Mouse (Mus musculus): ENCODE measurements around the gene Asic2. TPM values are rescaled to one million over a fixed set of nuclear protein-coding genes. Genes with fewer than 3 reads are reported as not detected.
A peak's percentile ranks its signal among the peaks of the same experiment; 100 is the strongest.

The Asic2 gene
- 0.04 and 0.07 TPM in 2 replicates for polyA plus RNA-seq (2015; fragmentation: Nextera tagmentation; extraction: Ambion mirVana)

GRCm38 (mm10) chr11:81968401-81968881, at the start of gene Asic2:
Gene Asic2 (minus strand): TSS chr11:81968457.
- ATAC-seq (ENCODE audit: extremely low read depth, insufficient number of reproducible peaks, low FRiP score, low TSS enrichment): no peak
- Histone ChIP-seq H3K4me3 (no peak within 1 kb of the TSS), H3K36me3 (no peaks in the 10 kb centered on the region), H3K27me3 (replicated peaks) (peaks cover 72% of the 10 kb centered on the region), H3K4me1 (no peaks in the 10 kb centered on the region), H3K27ac (replicated peaks) (no peak within 1 kb of the TSS), H3K9ac (no peak within 1 kb of the TSS), H3K9me3 (no peaks in the 10 kb centered on the region), H3K4me2 (no peak within 1 kb of the TSS)
- WGBS: 2% methylated on average over 29 of the region's 29 CpGs

GRCm38 (mm10) chr11:82016181-82016780, 48.0 kb upstream of the Asic2 start:
- 66% methylated on average over 3 of the region's 3 CpGs for whole genome bisulfite sequencing
- Histone ChIP-seq H3K27ac (replicated peaks) (no peak overlapping the region), H3K9ac (no peak overlapping the region), H3K9me3 (no peaks in the 10 kb centered on the region), H3K4me2 (no peak overlapping the region), H3K27me3 (replicated peaks) (no peaks in the 10 kb centered on the region), H3K4me3 (no peak overlapping the region), H3K36me3 (no peaks in the 10 kb centered on the region), H3K4me1 (peaks cover 24% of the 10 kb centered on the region)
- no peak for ATAC-seq (ENCODE audit: extremely low read depth, insufficient number of reproducible peaks, low FRiP score, low TSS enrichment)

- Histone ChIP-seq H3K27me3 (replicated peaks) (no peaks in the 10 kb centered on the region), H3K27ac (replicated peaks) (no peak overlapping the region), H3K36me3 (no peaks in the 10 kb centered on the region), H3K9ac (no peak overlapping the region), H3K4me2 (no peak overlapping the region), H3K9me3 (no peaks in the 10 kb centered on the region), H3K4me3 (no peak overlapping the region), H3K4me1 (peaks cover 14% of the 10 kb centered on the region)
- no peak for ATAC-seq (ENCODE audit: extremely low read depth, insufficient number of reproducible peaks, low FRiP score, low TSS enrichment)
- 53% methylated on average over 2 of the region's 2 CpGs for WGBS
Measured at GRCm38 (mm10) chr11:82015066-82015465, 46.8 kb upstream of the Asic2 start.

- H3K9me3 ChIP-seq: no peaks in the 10 kb centered on the region
- 0 out of 2 replicates have a peak, but pooled peaks cover 6% of the 10 kb centered on the region for H3K4me1 ChIP-seq
- H3K9ac ChIP-seq: no peak overlapping the region
- no peaks in the 10 kb centered on the region for H3K27me3 ChIP-seq (replicated peaks)
- H3K4me3 ChIP-seq: no peak overlapping the region
- no peak overlapping the region for H3K4me2 ChIP-seq
- no peak for ATAC-seq (ENCODE audit: extremely low read depth, insufficient number of reproducible peaks, low FRiP score, low TSS enrichment)
- 32% methylated on average over 1 of the region's 1 CpGs for WGBS
- no peak overlapping the region for H3K27ac ChIP-seq (replicated peaks)
- H3K36me3 ChIP-seq: no peaks in the 10 kb centered on the region
Measured at GRCm38 (mm10) chr11:82013756-82014155, 45.5 kb upstream of the Asic2 start.

- Histone ChIP-seq H3K4me2 (no peak overlapping the region), H3K36me3 (no peaks in the 10 kb centered on the region), H3K27ac (replicated peaks) (no peak overlapping the region), H3K9me3 (no peaks in the 10 kb centered on the region), H3K4me3 (no peak overlapping the region), H3K4me1 (peaks cover 10% of the 10 kb centered on the region; the same call in 1 of the 2 replicates), H3K9ac (no peak overlapping the region), H3K27me3 (replicated peaks) (no peaks in the 10 kb centered on the region)
- ATAC-seq (ENCODE audit: extremely low read depth, insufficient number of reproducible peaks, low FRiP score, low TSS enrichment): no peak
- 38% methylated on average over 8 of the region's 8 CpGs for WGBS
Measured at GRCm38 (mm10) chr11:82011411-82012193, 43.3 kb upstream of the Asic2 start.

- Histone ChIP-seq H3K4me2 (no peak overlapping the region), H3K36me3 (no peaks in the 10 kb centered on the region), H3K27ac (replicated peaks) (no peak overlapping the region), H3K9ac (no peak overlapping the region), H3K9me3 (no peaks in the 10 kb centered on the region), H3K4me1 (peaks cover 11% of the 10 kb centered on the region; the same call in 1 of the 2 replicates), H3K4me3 (no peak overlapping the region), H3K27me3 (replicated peaks) (no peaks in the 10 kb centered on the region)
- WGBS: 80% methylated on average over 3 of the region's 3 CpGs
- ATAC-seq (ENCODE audit: extremely low read depth, insufficient number of reproducible peaks, low FRiP score, low TSS enrichment): no peak
Measured at GRCm38 (mm10) chr11:82010115-82010514, 41.9 kb upstream of the Asic2 start.

- peaks cover 11% of the 10 kb centered on the region; the same call in 1 of the 2 replicates for H3K4me1 ChIP-seq
- H3K36me3 ChIP-seq: no peaks in the 10 kb centered on the region
- no peaks in the 10 kb centered on the region for H3K27me3 ChIP-seq (replicated peaks)
- H3K27ac ChIP-seq (replicated peaks): peak overlapping the region; percentile 28; the same call in 1 of the 2 replicates
- no peaks in the 10 kb centered on the region for H3K9me3 ChIP-seq
- no peak overlapping the region for H3K9ac ChIP-seq
- WGBS: 33% methylated on average over 12 of the region's 12 CpGs
- ATAC-seq (ENCODE audit: extremely low read depth, insufficient number of reproducible peaks, low FRiP score, low TSS enrichment): no peak
- H3K4me2 ChIP-seq: peak overlapping the region; percentile 24
- H3K4me3 ChIP-seq: no peak overlapping the region
Measured at GRCm38 (mm10) chr11:82006796-82007423, 38.7 kb upstream of the Asic2 start.

GRCm38 (mm10) chr11:82004810-82005209, 36.6 kb upstream of the Asic2 start:
- 52% methylated on average over 2 of the region's 2 CpGs for WGBS
- Histone ChIP-seq H3K9me3 (no peaks in the 10 kb centered on the region), H3K9ac (no peak overlapping the region), H3K4me2 (no peak overlapping the region), H3K4me3 (no peak overlapping the region), H3K4me1 (peaks cover 6% of the 10 kb centered on the region; the same call in 1 of the 2 replicates), H3K27me3 (replicated peaks) (no peaks in the 10 kb centered on the region), H3K36me3 (no peaks in the 10 kb centered on the region), H3K27ac (replicated peaks) (no peak overlapping the region)
- ATAC-seq (ENCODE audit: extremely low read depth, insufficient number of reproducible peaks, low FRiP score, low TSS enrichment): no peak

- ATAC-seq (ENCODE audit: extremely low read depth, insufficient number of reproducible peaks, low FRiP score, low TSS enrichment): no peak
- H3K9me3 ChIP-seq: no peaks in the 10 kb centered on the region
- no peak overlapping the region for H3K4me3 ChIP-seq
- peaks cover 11% of the 10 kb centered on the region for H3K27me3 ChIP-seq (replicated peaks)
- H3K4me1 ChIP-seq: no peaks in the 10 kb centered on the region
- no peaks in the 10 kb centered on the region for H3K36me3 ChIP-seq
- no peak overlapping the region for H3K9ac ChIP-seq
- no peak overlapping the region for H3K4me2 ChIP-seq
- WGBS: 56% methylated on average over 5 of the region's 5 CpGs
- H3K27ac ChIP-seq (replicated peaks): no peak overlapping the region
Measured at GRCm38 (mm10) chr11:82000581-82000980, 32.3 kb upstream of the Asic2 start.

- ATAC-seq (ENCODE audit: extremely low read depth, insufficient number of reproducible peaks, low FRiP score, low TSS enrichment): no peak
- WGBS: 53% methylated on average over 4 of the region's 4 CpGs
Measured at GRCm38 (mm10) chr11:81999469-81999868, 31.2 kb upstream of the Asic2 start.

GRCm38 (mm10) chr11:81998646-81999045, 30.4 kb upstream of the Asic2 start:
- Histone ChIP-seq H3K4me3 (no peak overlapping the region), H3K9me3 (no peaks in the 10 kb centered on the region), H3K36me3 (no peaks in the 10 kb centered on the region), H3K4me2 (no peak overlapping the region), H3K27me3 (replicated peaks) (peaks cover 11% of the 10 kb centered on the region), H3K4me1 (no peaks in the 10 kb centered on the region), H3K27ac (replicated peaks) (no peak overlapping the region), H3K9ac (no peak overlapping the region)
- ATAC-seq (ENCODE audit: extremely low read depth, insufficient number of reproducible peaks, low FRiP score, low TSS enrichment): no peak
- WGBS: 74% methylated on average over 3 of the region's 3 CpGs

More at GRCm38 (mm10) chr11:81999469-81999868, 31.2 kb upstream of the Asic2 start:
- H3K27me3 ChIP-seq (replicated peaks): peaks cover 11% of the 10 kb centered on the region
- no peaks in the 10 kb centered on the region for H3K9me3 ChIP-seq
- no peak overlapping the region for H3K27ac ChIP-seq (replicated peaks)
- no peak overlapping the region for H3K4me2 ChIP-seq
- no peaks in the 10 kb centered on the region for H3K36me3 ChIP-seq
- H3K4me1 ChIP-seq: no peaks in the 10 kb centered on the region
- no peak overlapping the region for H3K4me3 ChIP-seq
- H3K9ac ChIP-seq: no peak overlapping the region

All from heart, embryonic 13.5 days (tissue).